Comparison of ENCODE assay signal across 9 mouse cellular contexts in the genomic region with DNA sequence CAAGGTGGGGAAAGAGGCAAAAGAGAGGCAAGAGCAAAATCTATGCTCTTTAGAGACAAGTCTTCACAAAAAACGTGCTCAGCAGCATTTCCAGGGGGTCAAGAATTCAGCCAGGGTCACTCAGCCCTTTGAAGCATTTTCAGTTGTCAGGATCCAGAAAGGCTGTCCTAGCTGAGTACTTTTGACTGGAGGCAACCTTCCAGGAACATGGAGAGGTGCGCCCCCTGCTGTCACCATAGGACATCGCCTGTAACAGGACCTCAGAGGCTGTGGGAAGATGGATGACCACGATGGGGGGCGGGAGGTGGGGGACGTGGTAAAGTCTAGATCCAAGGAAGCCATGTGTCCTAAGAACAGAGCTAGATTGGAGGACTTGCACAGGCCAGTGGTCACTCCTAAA. TPM values are rescaled to one million over a fixed set of nuclear protein-coding genes. Genes with fewer than 3 reads are reported as not detected.
DNase-seq lines count a peak whose midpoint lies in the region; ATAC-seq lines count a peak whose summit lies in the region.
"Had no signal": no experiment of that assay in that cellular context is flagged by ENCODE, and none has a peak within 500 bp of the region (broad histone marks: within the 10 kb centered on the region; RNA-seq: fewer than 3 reads in every experiment).

No protein-coding gene starts in this region.

- peak; percentile 8 to 13 for DNase-seq in cerebellum, adult 18-20 months
- DNase-seq in cerebellum, adult 9-11 months, result no peak
- peak; percentile 24 for DNase-seq in layer of hippocampus, adult 11-12 months (ENCODE audit: low spot score)
- DNase-seq in layer of hippocampus, adult 9-11 months, result no peak
- DNase-seq in adrenal gland, postnatal 4 days (ENCODE audit: low spot score in 2 of 2), result peak; percentile 27 to 45
- peak; percentile 31 to 79 for DNase-seq in kidney, postnatal 36 days
- DNase-seq in forebrain, embryonic 10.5 days (ENCODE audit: extremely low spot score, low spot score), result no peak
- DNase-seq: liver, embryonic 13.5 days had no signal

- no peaks in the 10 kb centered on the region for H3K36me3 ChIP-seq in forebrain, embryonic 10.5 days (replicated peaks)
- H3K36me3 ChIP-seq: liver, embryonic 13.5 days had no signal

- H3K9me3 ChIP-seq in forebrain, embryonic 10.5 days, result peaks cover 8% of the 10 kb centered on the region; the same call in 1 of the 2 replicates
- H3K9me3 ChIP-seq: liver, embryonic 13.5 days had no signal

- no peaks in the 10 kb centered on the region for H3K4me1 ChIP-seq in forebrain, embryonic 10.5 days
- H3K4me1 ChIP-seq: liver, embryonic 13.5 days had no signal

- no peak overlapping the region for H3K4me3 ChIP-seq in forebrain, embryonic 10.5 days
- H3K4me3 ChIP-seq: liver, embryonic 13.5 days had no signal

- no peak overlapping the region for H3K27ac ChIP-seq in forebrain, embryonic 10.5 days
- H3K27ac ChIP-seq: liver, embryonic 13.5 days had no signal

- peak; percentile 79 for ATAC-seq in megakaryocyte-erythroid progenitor cell, adult 5-6 weeks (replicated peaks; ENCODE audit: low FRiP score, low TSS enrichment, poor library complexity, severe bottlenecking)

- 22% methylated on average over 5 of the region's 6 CpGs for WGBS in forebrain, embryonic 10.5 days

- no peaks in the 10 kb centered on the region for H3K27me3 ChIP-seq in forebrain, embryonic 10.5 days (ENCODE audit: poor library complexity, severe bottlenecking)
- H3K27me3 ChIP-seq: liver, embryonic 13.5 days had no signal

RNA-seq across cellular contexts. Expression of a gene that starts 24.9 kb away (rescaled TPM):
- not detected for total RNA-seq in adrenal gland, postnatal 4 days (2021)
- not detected in 2 replicates for total RNA-seq in megakaryocyte-erythroid progenitor cell, adult 5-6 weeks (2014; fragmentation: Nextera tagmentation)
- not detected in 2 replicates for total RNA-seq in megakaryocyte-erythroid progenitor cell, adult 5-6 weeks (2017)
- polyA plus RNA-seq in forebrain, embryonic 10.5 days (2016; fragmentation: Nextera tagmentation; extraction: Ambion mirVana), result 0.10 and 0.21 TPM in 2 replicates
- polyA plus RNA-seq: liver, embryonic 13.5 days had no signal

RNA-seq across cellular contexts. Expression of a gene that starts 55.6 kb away (rescaled TPM):
- total RNA-seq in adrenal gland, postnatal 4 days (2021), result under 1 TPM; 0.08 to 0.23 TPM
- not detected in 2 replicates for total RNA-seq in megakaryocyte-erythroid progenitor cell, adult 5-6 weeks (2014; fragmentation: Nextera tagmentation)
- not detected in 2 replicates for total RNA-seq in megakaryocyte-erythroid progenitor cell, adult 5-6 weeks (2017)
- polyA plus RNA-seq in forebrain, embryonic 10.5 days (2016; fragmentation: Nextera tagmentation; extraction: Ambion mirVana), result not detected in 2 replicates

Comparison
In these comparisons a context has a peak if more than half of its experiments do, and no peak if none do; other contexts are left out.
1. DNase-seq: peak in cerebellum, adult 18-20 months (2 of 2), layer of hippocampus, adult 11-12 months (single experiment), adrenal gland, postnatal 4 days (2 of 2) and kidney, postnatal 36 days (2 of 2); none in cerebellum, adult 9-11 months (single experiment), layer of hippocampus, adult 9-11 months (single experiment) and forebrain, embryonic 10.5 days (single experiment).